Mouse (Mus musculus) left cerebral cortex, postnatal 36 days (tissue): Measurements from ENCODE around the gene Ap4s1. TPM values are rescaled to one million over a fixed set of nuclear protein-coding genes. Genes with fewer than 3 reads are reported as not detected.

ENCODE experiments used
- DNase-seq, 2 experiments: peaks; one replicate each; pipeline ENCODE4 v3.0.0; 2021 to 2022; ENCODE audit warnings: low spot score in 2 of 2, mixed read lengths in 1 of 2
- intact Hi-C: fragments of 180-260 bp; cut with DNase I; formaldehyde crosslinking; loops from one replicate; pipeline ENCODE4 v1.15.1; 2025
- total RNA-seq, 2 experiments: library from RNA; stranded (reverse); gene quantifications; 2 replicates each; pipeline ENCODE4 v1.2.3; 2021

Ap4s1 gene
- total RNA-seq, 2 experiments from 2014 or later: 56.2 to 56.7 TPM

DNA sequence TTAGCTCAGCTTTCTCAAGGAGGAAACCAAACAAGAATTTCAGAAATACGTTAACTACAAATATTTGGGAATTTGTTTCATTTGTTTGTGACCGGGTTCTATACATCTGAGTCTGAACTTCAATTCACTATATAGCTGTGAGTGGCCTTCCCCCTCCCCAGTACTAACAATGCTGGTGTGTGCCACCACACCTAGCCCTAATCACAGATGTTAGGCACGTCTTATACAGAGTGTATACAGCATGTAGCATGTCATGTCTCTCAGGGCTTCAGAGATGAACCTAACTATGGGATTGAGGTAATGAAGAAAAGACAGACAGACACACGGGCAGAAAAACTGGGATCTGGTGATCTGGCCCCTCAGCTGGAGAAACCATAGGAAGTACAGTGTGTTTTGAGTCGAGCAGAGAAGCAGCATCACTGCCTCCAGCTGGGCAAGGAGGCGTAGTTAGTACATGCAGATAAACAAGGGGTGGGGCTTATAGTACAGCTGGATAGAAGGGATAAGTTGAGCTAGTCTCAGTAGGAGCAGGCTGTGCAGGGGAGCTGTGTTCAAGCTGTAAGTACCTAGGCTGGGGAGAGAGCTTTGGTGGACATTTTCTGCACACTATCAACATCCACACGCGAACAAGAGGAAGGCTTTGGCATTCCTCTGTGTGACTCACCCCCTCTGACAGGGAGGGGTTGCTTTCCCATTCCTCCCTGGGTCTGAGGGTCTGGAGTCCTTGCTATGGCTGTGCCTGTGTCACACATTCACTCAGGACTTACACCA is 9.0 kb downstream of the Ap4s1 start:
- intact Hi-C loops: no loop called here
- DNase-seq: no peak

DNA sequence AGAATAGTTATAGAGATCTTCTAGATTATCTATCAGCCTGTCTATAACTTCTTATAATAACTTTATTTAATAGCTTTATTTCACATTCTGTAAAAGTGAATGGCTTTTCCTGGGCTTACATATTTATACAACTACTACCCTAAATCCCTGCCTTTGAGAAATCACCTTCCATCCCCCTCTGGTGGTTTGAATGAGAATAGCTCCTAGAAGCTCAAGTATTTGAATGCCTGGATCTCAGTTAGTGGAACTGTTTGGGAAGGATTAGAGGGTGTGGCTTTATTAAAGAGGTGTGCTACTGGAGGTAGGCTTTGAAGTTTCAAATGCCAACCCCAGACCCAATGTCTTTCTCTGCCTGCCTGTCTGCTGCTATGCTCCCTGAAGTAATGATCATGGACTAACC is 10.9 kb downstream of the Ap4s1 start:
- no peak for DNase-seq
- intact Hi-C loops: no loop called here

DNA sequence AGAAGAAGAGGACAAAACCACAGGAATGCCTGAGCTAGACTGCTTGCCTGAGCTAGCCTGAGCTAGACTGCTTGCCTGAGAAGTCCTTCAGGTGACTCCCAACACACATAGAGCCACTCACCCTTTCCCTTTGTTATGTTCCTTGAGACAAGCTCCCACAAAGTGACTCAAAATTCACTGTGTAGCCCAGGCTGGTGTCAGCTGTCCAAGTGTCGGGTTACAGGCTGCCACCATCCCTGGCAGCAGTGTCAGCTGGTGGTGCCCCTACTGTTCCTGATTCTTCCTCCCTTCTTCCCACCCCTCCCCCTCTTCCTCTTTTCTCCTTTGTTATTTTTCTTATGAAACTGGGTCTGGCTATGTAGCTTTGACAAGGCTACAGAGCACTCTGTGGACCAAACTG is 13.0 kb downstream of the Ap4s1 start:
- intact Hi-C loops: no loop called here
- DNase-seq: no peak

GRCm38 (mm10) chr12:51704572-51704971 is 13.7 kb downstream of the Ap4s1 start:
- DNase-seq: no peak
- intact Hi-C loops: no loop called here

DNA sequence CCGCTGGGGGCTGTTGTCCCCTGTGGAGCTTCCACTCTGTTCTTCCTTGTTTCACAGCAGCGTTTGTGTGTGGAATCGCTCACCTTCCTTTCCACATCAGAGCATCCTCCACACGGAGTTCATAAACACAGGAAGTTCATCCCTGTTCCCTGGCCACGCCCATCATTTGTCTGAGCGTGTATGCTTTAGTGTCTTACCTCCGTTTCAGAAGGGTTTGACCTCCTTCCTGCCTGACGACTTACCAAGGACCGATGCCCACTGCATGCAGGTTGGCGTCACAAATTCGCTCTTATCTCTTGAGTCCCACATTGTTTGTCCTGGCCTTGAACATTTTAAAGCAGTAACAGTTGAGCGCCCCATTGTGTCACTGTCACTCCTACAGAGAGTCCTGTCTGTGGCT is 14.9 kb downstream of the Ap4s1 start:
- DNase-seq: no peak
- intact Hi-C loops: loop anchor here (2.0 kb wide), 1 partner anchor 13 kb away; no protein-coding TSS in a partner anchor

DNA sequence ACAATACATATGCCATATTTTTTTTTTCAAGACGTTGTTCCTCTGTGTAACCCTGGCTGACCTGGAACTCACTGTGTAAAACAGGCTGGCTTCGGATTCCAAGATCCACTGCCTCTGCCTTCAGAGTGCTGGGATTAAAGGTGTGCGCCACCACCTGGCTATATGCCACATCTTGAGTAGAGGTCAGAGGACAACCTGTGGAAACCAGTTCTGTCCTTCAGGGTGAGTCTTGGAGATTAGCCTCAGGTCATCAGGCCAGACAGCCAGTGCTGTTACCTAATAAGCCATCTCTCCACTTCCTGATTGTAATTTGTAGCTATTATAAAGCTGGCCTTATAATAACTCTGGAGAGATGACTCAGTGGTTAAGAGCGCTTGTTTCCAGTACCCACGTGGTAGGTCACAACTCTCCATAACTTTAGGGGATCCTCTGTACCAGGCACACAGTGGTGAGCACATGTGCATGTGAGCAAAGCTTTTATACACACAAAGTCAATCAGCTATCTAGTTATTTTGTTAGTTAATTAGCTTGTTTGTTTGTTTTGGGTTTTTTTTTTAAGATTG is 15.9 kb downstream of the Ap4s1 start:
- DNase-seq: no peak
- intact Hi-C loops: loop anchor here (2.0 kb wide), 1 partner anchor 14 kb away; no protein-coding TSS in a partner anchor

DNA sequence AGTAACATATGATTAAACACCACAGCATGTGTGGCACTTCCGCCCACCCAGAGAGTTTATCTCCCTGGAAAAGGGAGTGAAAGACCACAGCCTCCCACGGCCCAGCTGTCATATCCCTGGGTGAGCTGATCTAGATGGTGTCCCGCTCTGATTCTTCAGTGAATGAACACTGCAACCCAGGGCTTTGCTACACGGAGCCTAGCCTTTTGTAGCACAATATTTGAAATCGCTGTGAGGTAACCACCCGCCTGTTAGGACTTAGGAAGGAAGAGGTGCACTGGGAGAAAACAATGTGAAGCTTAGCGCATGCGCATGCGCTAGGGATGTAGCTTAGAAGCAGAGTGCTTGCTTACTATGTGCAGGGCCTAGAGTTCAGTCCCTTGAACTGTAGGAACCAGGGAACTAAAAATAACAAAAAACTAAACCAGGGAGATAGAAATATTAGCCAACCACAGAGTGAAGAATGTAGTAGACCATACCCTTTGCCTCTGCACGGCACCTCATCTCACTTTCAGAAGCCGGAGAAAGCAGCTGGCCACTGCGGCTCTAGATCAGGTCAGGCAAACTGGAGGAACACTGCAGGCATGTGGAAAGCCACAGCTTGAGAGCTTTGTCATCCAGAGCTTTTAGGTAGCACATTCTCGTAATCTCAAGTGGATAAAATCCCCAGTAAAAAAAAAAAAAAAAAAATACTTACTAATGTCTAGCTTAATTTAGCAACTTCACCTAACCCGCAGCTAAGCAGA is 18.3 kb downstream of the Ap4s1 start:
- DNase-seq: peak; percentile 81 to 83
- intact Hi-C loops: no loop called here

DNA sequence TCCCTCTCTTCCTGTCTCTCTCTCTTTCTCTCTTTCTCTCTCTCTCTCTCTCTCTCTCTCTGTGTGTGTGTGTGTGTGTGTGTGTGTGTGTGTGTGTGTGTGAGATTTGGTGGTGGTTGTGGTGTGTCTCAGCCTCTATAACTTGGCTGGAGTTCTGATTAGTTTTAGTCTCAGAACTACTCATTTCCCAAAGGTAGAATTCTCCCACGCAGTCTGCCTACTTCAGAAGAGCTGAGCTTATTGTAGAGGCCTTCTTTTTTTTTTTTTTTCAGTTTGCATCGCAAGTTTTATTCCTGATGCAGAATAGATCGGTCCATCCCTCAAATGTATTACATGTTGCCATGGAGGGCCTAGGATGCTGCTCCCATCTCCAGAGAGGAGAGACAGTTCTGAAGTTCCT is 18.9 kb downstream of the Ap4s1 start:
- intact Hi-C loops: no loop called here
- no peak for DNase-seq

GRCm38 (mm10) chr12:51710154-51710553 is 19.3 kb downstream of the Ap4s1 start:
- no peak for DNase-seq
- intact Hi-C loops: no loop called here

DNA sequence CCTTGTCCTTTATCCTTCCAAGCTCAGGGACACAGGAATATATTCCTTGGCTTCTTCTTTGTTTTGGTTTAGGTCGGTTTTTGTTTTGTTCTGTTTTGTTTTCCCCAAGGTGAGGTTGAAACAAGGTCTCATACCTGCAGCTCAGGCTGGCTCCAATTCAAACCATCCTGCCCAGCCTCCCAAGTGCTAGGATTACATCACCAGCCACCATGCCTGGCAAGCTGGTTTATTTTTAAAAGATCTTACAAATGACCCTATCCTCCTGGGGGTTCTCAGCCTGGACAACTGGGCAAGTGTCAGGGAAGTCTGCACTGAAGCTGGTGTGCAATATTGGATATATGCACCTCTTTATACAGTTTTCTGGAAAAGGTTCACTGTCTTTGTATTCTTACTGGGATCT is 21.9 kb downstream of the Ap4s1 start:
- intact Hi-C loops: no loop called here
- no peak for DNase-seq

- DNase-seq: no peak
- intact Hi-C loops: no loop called here
Measured at GRCm38 (mm10) chr12:51718617-51719016, 27.8 kb downstream of the Ap4s1 start.

- intact Hi-C loops: no loop called here
- no peak for DNase-seq
Measured at GRCm38 (mm10) chr12:51721836-51722235, 31.0 kb downstream of the Ap4s1 start.

- peak in 1 of 2 experiments; percentile 30 for DNase-seq
- intact Hi-C loops: no loop called here
Measured at GRCm38 (mm10) chr12:51729058-51729457, 38.2 kb downstream of the Ap4s1 start.

- no peak for DNase-seq
- intact Hi-C loops: no loop called here
Measured at GRCm38 (mm10) chr12:51729827-51730226, 39.0 kb downstream of the Ap4s1 start.

DNA sequence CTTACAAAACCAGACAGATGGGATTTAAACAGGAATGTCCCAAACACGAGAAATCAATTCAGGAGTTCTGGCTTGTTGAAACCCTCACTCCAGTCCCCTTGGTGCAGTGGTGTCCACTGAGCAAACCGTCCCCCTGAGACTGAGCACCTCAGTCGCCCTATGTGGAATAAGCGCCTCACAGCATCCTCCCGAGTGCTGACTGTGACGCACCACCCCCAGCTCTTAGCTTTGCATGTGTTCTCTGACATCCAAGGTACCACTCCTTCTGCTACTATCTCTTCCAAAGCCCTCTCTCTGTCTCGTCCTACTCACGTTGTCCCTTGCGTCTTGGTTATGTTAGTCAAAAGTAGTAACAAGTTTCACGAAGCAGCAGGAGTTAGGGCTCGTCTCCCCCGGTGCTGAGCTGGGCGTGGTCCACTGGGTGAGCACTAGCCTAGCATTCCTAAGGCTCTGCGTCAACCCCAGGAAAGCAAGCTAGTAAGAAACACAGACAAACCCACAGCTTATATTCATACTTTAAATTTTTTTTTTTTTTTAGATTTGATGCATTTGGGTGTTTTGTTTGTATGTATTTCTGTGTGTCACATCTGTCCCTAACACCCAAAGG is 43.9 kb downstream of the Ap4s1 start:
- intact Hi-C loops: loop anchor here (5.0 kb wide), 1 partner anchor 42 kb away; the partner anchor contains the start of genes Ap4s1 and Strn3
- no peak for DNase-seq

- intact Hi-C loops: loop anchor here (5.0 kb wide), 1 partner anchor 44 kb away; the partner anchor contains the start of genes Ap4s1 and Strn3
- no peak for DNase-seq
Measured at GRCm38 (mm10) chr12:51735840-51736271, 45.0 kb downstream of the Ap4s1 start.

DNA sequence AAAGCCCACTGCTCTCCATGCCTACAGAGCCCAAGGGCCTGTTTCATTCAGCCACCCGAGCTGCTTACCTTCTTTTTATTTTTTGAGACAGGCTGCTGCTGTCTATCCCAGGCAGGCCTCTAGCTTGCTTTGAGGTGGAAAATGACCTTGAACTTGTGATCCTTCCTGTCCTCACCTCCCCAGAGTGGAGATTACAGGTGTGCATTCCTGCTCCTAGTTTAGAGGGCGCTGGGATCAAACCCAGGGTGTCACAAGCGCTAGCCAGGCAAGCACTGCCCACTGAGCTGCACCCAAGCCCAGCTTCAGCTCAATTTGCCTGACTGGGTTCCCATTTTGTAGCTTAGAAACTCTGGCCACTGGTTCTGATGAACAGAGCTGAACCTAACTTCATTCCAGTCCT is 45.5 kb downstream of the Ap4s1 start:
- intact Hi-C loops: loop anchor here (5.0 kb wide), 1 partner anchor 44 kb away; the partner anchor contains the start of genes Ap4s1 and Strn3
- DNase-seq: no peak

DNA sequence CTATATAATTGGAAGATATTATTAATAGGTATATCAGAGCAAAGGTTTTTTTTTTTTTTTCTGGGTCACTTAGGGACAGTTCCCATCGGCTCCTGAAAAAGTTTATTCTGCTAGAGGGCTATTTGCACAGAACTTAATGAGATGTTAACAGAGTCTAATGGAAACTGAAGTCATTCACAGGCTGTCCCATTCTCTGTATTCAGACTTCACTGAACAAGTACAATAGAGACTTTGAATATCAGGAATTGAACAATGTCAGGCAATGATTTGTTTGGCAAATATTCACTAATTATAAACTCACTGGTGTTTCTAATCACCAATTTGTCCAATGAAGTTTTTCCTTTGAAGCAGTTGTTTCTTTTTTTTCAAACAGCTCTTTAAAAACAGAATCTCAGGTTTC is 46.0 kb downstream of the Ap4s1 start:
- intact Hi-C loops: loop anchor here (5.0 kb wide), 1 partner anchor 45 kb away; the partner anchor contains the start of genes Ap4s1 and Strn3
- DNase-seq: no peak

GRCm38 (mm10) chr12:51741690-51742089 is 50.9 kb downstream of the Ap4s1 start:
- intact Hi-C loops: no loop called here
- no peak for DNase-seq

GRCm38 (mm10) chr12:51744957-51745356 is 54.1 kb downstream of the Ap4s1 start:
- DNase-seq: no peak
- intact Hi-C loops: no loop called here
